Mouse (Mus musculus): ENCODE data around the gene Alox15. TPM values are rescaled to one million over a fixed set of nuclear protein-coding genes. Genes with fewer than 3 reads are reported as not detected.
"Not testable (repeated sequence)": the region's sequence is repeated elsewhere in the genome, so short reads cannot be mapped to it uniquely, and the experiment has no call there.

The Alox15 gene
- polyA plus RNA-seq, 1 experiment = 14.5 TPM

- TF ChIP-seq POLR2A (IDR thresholded peaks at IDR 0.05; ENCODE audit: control insufficient read depth, extremely low read depth, insufficient read depth, low read length, poor library complexity) (no peak), CTCF (IDR thresholded peaks at IDR 0.05; ENCODE audit: borderline replicate concordance, control insufficient read depth, extremely low read depth, insufficient read depth, low read length, poor library complexity) (no peak)
- DNase-seq = no peak
- no peak overlapping the region for H3K4me3 ChIP-seq (ENCODE audit: control insufficient read depth, insufficient read depth, low read length)
- H3K4me1 ChIP-seq (replicated peaks; ENCODE audit: control insufficient read depth, insufficient read depth, low read length) = no peaks in the 10 kb centered on the region
- no peaks in the 10 kb centered on the region for H3K27me3 ChIP-seq (ENCODE audit: control insufficient read depth, insufficient read depth, low read length)
- no peaks in the 10 kb centered on the region for H3K36me3 ChIP-seq (ENCODE audit: control insufficient read depth, insufficient read depth, low read length)
- no peak overlapping the region for H3K27ac ChIP-seq (ENCODE audit: control insufficient read depth, insufficient read depth, low read length)
- WGBS = 21% methylated on average over 3 of the region's 3 CpGs
Observed at GRCm38 (mm10) chr11:70374302-70374701, 22.5 kb upstream of the Alox15 start.

- Histone ChIP-seq H3K36me3 (ENCODE audit: control insufficient read depth, insufficient read depth, low read length) (no peaks in the 10 kb centered on the region), H3K4me3 (ENCODE audit: control insufficient read depth, insufficient read depth, low read length) (no peak overlapping the region), H3K27me3 (ENCODE audit: control insufficient read depth, insufficient read depth, low read length) (no peaks in the 10 kb centered on the region), H3K4me1 (replicated peaks; ENCODE audit: control insufficient read depth, insufficient read depth, low read length) (no peaks in the 10 kb centered on the region), H3K27ac (ENCODE audit: control insufficient read depth, insufficient read depth, low read length) (no peak overlapping the region)
- DNase-seq = no peak
- TF ChIP-seq CTCF (IDR thresholded peaks at IDR 0.05; ENCODE audit: borderline replicate concordance, control insufficient read depth, extremely low read depth, insufficient read depth, low read length, poor library complexity) (no peak), POLR2A (IDR thresholded peaks at IDR 0.05; ENCODE audit: control insufficient read depth, extremely low read depth, insufficient read depth, low read length, poor library complexity) (no peak)
- 84% methylated on average over 7 of the region's 7 CpGs for WGBS
Observed at GRCm38 (mm10) chr11:70372849-70373557, 21.2 kb upstream of the Alox15 start.

- Histone ChIP-seq H3K4me1 (replicated peaks; ENCODE audit: control insufficient read depth, insufficient read depth, low read length) (no peaks in the 10 kb centered on the region), H3K4me3 (ENCODE audit: control insufficient read depth, insufficient read depth, low read length) (no peak overlapping the region), H3K27ac (ENCODE audit: control insufficient read depth, insufficient read depth, low read length) (no peak overlapping the region), H3K36me3 (ENCODE audit: control insufficient read depth, insufficient read depth, low read length) (no peaks in the 10 kb centered on the region), H3K27me3 (ENCODE audit: control insufficient read depth, insufficient read depth, low read length) (no peaks in the 10 kb centered on the region)
- no peak for DNase-seq
- TF ChIP-seq POLR2A (IDR thresholded peaks at IDR 0.05; ENCODE audit: control insufficient read depth, extremely low read depth, insufficient read depth, low read length, poor library complexity) (no peak), CTCF (IDR thresholded peaks at IDR 0.05; ENCODE audit: borderline replicate concordance, control insufficient read depth, extremely low read depth, insufficient read depth, low read length, poor library complexity) (no peak)
Observed at GRCm38 (mm10) chr11:70372396-70372795, 20.6 kb upstream of the Alox15 start.

DNA sequence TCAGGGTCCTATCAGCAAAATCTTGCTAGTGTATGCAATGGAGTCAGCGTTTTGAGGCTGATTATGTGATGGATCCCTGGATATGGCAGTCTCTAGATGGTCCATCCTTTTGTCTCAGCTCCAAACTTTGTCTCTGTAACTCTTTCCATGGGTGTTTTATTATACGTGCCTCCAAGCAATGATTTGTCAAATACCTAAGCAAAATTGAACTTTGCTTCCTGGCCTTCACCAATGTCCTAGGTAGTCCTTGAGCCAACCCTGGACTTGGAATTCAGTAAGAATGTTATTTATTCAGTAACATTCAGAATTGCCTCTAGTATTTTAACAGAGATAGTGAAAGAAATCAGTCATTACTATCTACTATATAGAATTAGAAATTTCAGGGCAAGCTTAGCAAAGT is 16.8 kb upstream of the Alox15 start:
- H3K36me3 ChIP-seq (ENCODE audit: control insufficient read depth, insufficient read depth, low read length); H3K4me1 ChIP-seq (replicated peaks; ENCODE audit: control insufficient read depth, insufficient read depth, low read length); DNase-seq; H3K4me3 ChIP-seq (ENCODE audit: control insufficient read depth, insufficient read depth, low read length); H3K27ac ChIP-seq (ENCODE audit: control insufficient read depth, insufficient read depth, low read length); H3K27me3 ChIP-seq (ENCODE audit: control insufficient read depth, insufficient read depth, low read length): not testable (repeated sequence)
- WGBS = 90% methylated on average over 2 of the region's 2 CpGs

- DNase-seq; H3K36me3 ChIP-seq (ENCODE audit: control insufficient read depth, insufficient read depth, low read length); H3K4me3 ChIP-seq (ENCODE audit: control insufficient read depth, insufficient read depth, low read length); H3K4me1 ChIP-seq (replicated peaks; ENCODE audit: control insufficient read depth, insufficient read depth, low read length); H3K27me3 ChIP-seq (ENCODE audit: control insufficient read depth, insufficient read depth, low read length); H3K27ac ChIP-seq (ENCODE audit: control insufficient read depth, insufficient read depth, low read length): not testable (repeated sequence)
- whole genome bisulfite sequencing = 92% methylated on average over 6 of the region's 6 CpGs
Observed at GRCm38 (mm10) chr11:70367701-70368100, 15.9 kb upstream of the Alox15 start.

DNA sequence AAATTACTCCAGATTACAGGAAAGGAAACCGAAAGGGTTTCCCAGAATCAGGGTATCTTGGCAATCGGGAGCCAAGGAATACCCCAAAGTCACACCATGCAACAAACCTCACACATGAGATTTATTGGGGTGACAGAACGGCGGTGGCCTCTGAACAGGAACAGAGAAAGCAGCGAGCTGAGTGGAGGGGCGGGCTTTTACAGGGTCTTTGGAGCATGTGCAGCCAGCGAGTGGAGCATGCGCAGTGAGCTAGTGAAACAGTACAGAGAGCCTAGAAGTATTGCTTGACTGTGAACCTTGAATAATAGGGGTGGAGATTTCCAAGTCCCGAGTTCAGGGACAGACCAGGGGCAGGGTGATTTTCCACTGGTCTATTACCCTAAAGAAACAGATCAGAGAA is 3.2 kb downstream of the Alox15 start:
- Histone ChIP-seq H3K27me3 (ENCODE audit: control insufficient read depth, insufficient read depth, low read length) (no peaks in the 10 kb centered on the region; the same call in 1 of the 2 replicates), H3K36me3 (ENCODE audit: control insufficient read depth, insufficient read depth, low read length) (no peaks in the 10 kb centered on the region), H3K4me3 (ENCODE audit: control insufficient read depth, insufficient read depth, low read length) (no peak overlapping the region), H3K27ac (ENCODE audit: control insufficient read depth, insufficient read depth, low read length) (no peak overlapping the region), H3K4me1 (replicated peaks; ENCODE audit: control insufficient read depth, insufficient read depth, low read length) (no peaks in the 10 kb centered on the region)
- WGBS = 78% methylated on average over 9 of the region's 9 CpGs
- no peak for DNase-seq
- TF ChIP-seq POLR2A (IDR thresholded peaks at IDR 0.05; ENCODE audit: control insufficient read depth, extremely low read depth, insufficient read depth, low read length, poor library complexity) (no peak), CTCF (IDR thresholded peaks at IDR 0.05; ENCODE audit: borderline replicate concordance, control insufficient read depth, extremely low read depth, insufficient read depth, low read length, poor library complexity) (no peak)

GRCm38 (mm10) chr11:70347861-70348260 is 4.0 kb downstream of the Alox15 start:
- DNase-seq = no peak
- 78% methylated on average over 10 of the region's 10 CpGs for WGBS
- no peak overlapping the region for H3K27ac ChIP-seq (ENCODE audit: control insufficient read depth, insufficient read depth, low read length)
- H3K36me3 ChIP-seq (ENCODE audit: control insufficient read depth, insufficient read depth, low read length) = no peaks in the 10 kb centered on the region
- H3K4me1 ChIP-seq (replicated peaks; ENCODE audit: control insufficient read depth, insufficient read depth, low read length) = no peaks in the 10 kb centered on the region
- no peak for TF ChIP-seq POLR2A (IDR thresholded peaks at IDR 0.05; ENCODE audit: control insufficient read depth, extremely low read depth, insufficient read depth, low read length, poor library complexity)
- TF ChIP-seq CTCF (IDR thresholded peaks at IDR 0.05; ENCODE audit: borderline replicate concordance, control insufficient read depth, extremely low read depth, insufficient read depth, low read length, poor library complexity) = no peak
- no peak overlapping the region for H3K4me3 ChIP-seq (ENCODE audit: control insufficient read depth, insufficient read depth, low read length)
- no peaks in the 10 kb centered on the region; the same call in 1 of the 2 replicates for H3K27me3 ChIP-seq (ENCODE audit: control insufficient read depth, insufficient read depth, low read length)

Measured in thymus, adult 2 months (tissue).